Mouse (Mus musculus) ES-E14 (cell line): Measurements from ENCODE around the gene Dusp12.

Experiments
- HCFC1 ChIP-seq: IDR thresholded peaks from 2 replicates; pipeline ENCODE4 v1.6.1; 2012; ENCODE audit warnings: low read length, inconsistent platforms, borderline replicate concordance; ENCODE audit not compliant: insufficient read depth
- MAFK ChIP-seq: IDR thresholded peaks from 2 replicates; pipeline ENCODE4 v1.6.1; 2014; ENCODE audit warnings: mild to moderate bottlenecking, low read depth, low read length, inconsistent platforms; ENCODE audit not compliant: insufficient read depth
- ZC3H11A ChIP-seq: IDR thresholded peaks from 2 replicates; pipeline ENCODE4 v1.6.1; 2012; ENCODE audit warnings: low read depth, mild to moderate bottlenecking, inconsistent platforms, low read length, borderline replicate concordance
- ZNF384 ChIP-seq: IDR thresholded peaks from 2 replicates; pipeline ENCODE4 v1.6.1; 2012; ENCODE audit warnings: low read depth, low read length, inconsistent platforms

GRCm38 (mm10) chr1:170829781-170830180 is 55.6 kb downstream of the Dusp12 start:
- TF ChIP-seq ZC3H11A, result no peak
- TF ChIP-seq HCFC1, result no peak
- no peak for TF ChIP-seq ZNF384
- TF ChIP-seq MAFK, result no peak
